Mouse (Mus musculus): ENCODE data around the gene Ube4a. TPM values are rescaled to one million over a fixed set of nuclear protein-coding genes. Genes with fewer than 3 reads are reported as not detected.

Ube4a gene
- total and polyA plus RNA-seq, 3 experiments, result 2.6 to 80.2 (median 59.6) TPM

GRCm38 (mm10) chr9:44880309-44881081 is 84.9 kb downstream of the Ube4a start:
- peak; percentile 15 for DNase-seq (ENCODE audit: low spot score)

GRCm38 (mm10) chr9:44879694-44880271 is 85.6 kb downstream of the Ube4a start:
- Histone ChIP-seq H3K9me3 (replicated peaks) (no peaks in the 10 kb centered on the region), H3K4me3 (ENCODE audit: low read depth, low read length) (peak overlapping the region; percentile 90), H3K4me1 (ENCODE audit: insufficient read depth, low read depth, low read length) (peaks cover 45% of the 10 kb centered on the region), H3K27me3 (ENCODE audit: insufficient read depth, low read length) (peaks cover 16% of the 10 kb centered on the region), H3K36me3 (replicated peaks) (peaks cover 42% of the 10 kb centered on the region)
- peak; percentile 33 for DNase-seq (ENCODE audit: low spot score)
- no peak for ATAC-seq (ENCODE audit: extremely low read depth, insufficient number of reproducible peaks, low FRiP score, poor library complexity, severe bottlenecking)
- TF ChIP-seq GATA2 (IDR thresholded peaks at IDR 0.05; ENCODE audit: borderline replicate concordance, low read depth, low read length) (no peak), CTCF (IDR thresholded peaks at IDR 0.05; ENCODE audit: low read depth, low read length) (no peak), TAL1 (conservative IDR thresholded peaks at IDR 0.05; ENCODE audit: low read depth, low read length) (no peak), POLR2AphosphoS5 (IDR thresholded peaks at IDR 0.05; ENCODE audit: insufficient replicate concordance, low read depth, low read length) (no peak), GATA1 (IDR thresholded peaks at IDR 0.05; ENCODE audit: borderline replicate concordance, low read length) (no peak)

More at GRCm38 (mm10) chr9:44880309-44881081, 84.9 kb downstream of the Ube4a start:
- no peak for ATAC-seq (ENCODE audit: extremely low read depth, insufficient number of reproducible peaks, low FRiP score, poor library complexity, severe bottlenecking)
- peaks cover 44% of the 10 kb centered on the region for H3K4me1 ChIP-seq (ENCODE audit: insufficient read depth, low read depth, low read length)
- TF ChIP-seq GATA2 (IDR thresholded peaks at IDR 0.05; ENCODE audit: borderline replicate concordance, low read depth, low read length) (no peak), CTCF (IDR thresholded peaks at IDR 0.05; ENCODE audit: low read depth, low read length) (no peak), TAL1 (conservative IDR thresholded peaks at IDR 0.05; ENCODE audit: low read depth, low read length) (no peak), POLR2AphosphoS5 (IDR thresholded peaks at IDR 0.05; ENCODE audit: insufficient replicate concordance, low read depth, low read length) (no peak), GATA1 (IDR thresholded peaks at IDR 0.05; ENCODE audit: borderline replicate concordance, low read length) (no peak)
- H3K9me3 ChIP-seq (replicated peaks), result no peaks in the 10 kb centered on the region
- peak overlapping the region; percentile 90 for H3K4me3 ChIP-seq (ENCODE audit: low read depth, low read length)
- peaks cover 16% of the 10 kb centered on the region for H3K27me3 ChIP-seq (ENCODE audit: insufficient read depth, low read length)
- H3K36me3 ChIP-seq (replicated peaks), result peaks cover 37% of the 10 kb centered on the region

- DNase-seq (ENCODE audit: low spot score) (peak; percentile 9), ATAC-seq (ENCODE audit: extremely low read depth, insufficient number of reproducible peaks, low FRiP score, poor library complexity, severe bottlenecking) (no peak)
- H3K4me3 ChIP-seq (ENCODE audit: low read depth, low read length), result peak overlapping the region; percentile 90; the same call in 1 of the 2 replicates
- peaks cover 11% of the 10 kb centered on the region for H3K27me3 ChIP-seq (ENCODE audit: insufficient read depth, low read length)
- peaks cover 48% of the 10 kb centered on the region for H3K36me3 ChIP-seq (replicated peaks)
- H3K4me1 ChIP-seq (ENCODE audit: insufficient read depth, low read depth, low read length), result peaks cover 49% of the 10 kb centered on the region
- H3K9me3 ChIP-seq (replicated peaks), result no peaks in the 10 kb centered on the region
- no peak for TF ChIP-seq TAL1 (conservative IDR thresholded peaks at IDR 0.05; ENCODE audit: low read depth, low read length)
- TF ChIP-seq POLR2AphosphoS5 (IDR thresholded peaks at IDR 0.05; ENCODE audit: insufficient replicate concordance, low read depth, low read length), result no peak
- TF ChIP-seq CTCF (IDR thresholded peaks at IDR 0.05; ENCODE audit: low read depth, low read length), result no peak
- TF ChIP-seq GATA2 (IDR thresholded peaks at IDR 0.05; ENCODE audit: borderline replicate concordance, low read depth, low read length), result no peak
- no peak for TF ChIP-seq GATA1 (IDR thresholded peaks at IDR 0.05; ENCODE audit: borderline replicate concordance, low read length)
Measured at GRCm38 (mm10) chr9:44878776-44879500, 86.5 kb downstream of the Ube4a start.

GRCm38 (mm10) chr9:44877686-44878085 is 87.7 kb downstream of the Ube4a start:
- ATAC-seq (ENCODE audit: extremely low read depth, insufficient number of reproducible peaks, low FRiP score, poor library complexity, severe bottlenecking), result no peak
- H3K27me3 ChIP-seq (ENCODE audit: insufficient read depth, low read length), result peaks cover 3% of the 10 kb centered on the region
- H3K4me3 ChIP-seq (ENCODE audit: low read depth, low read length), result no peak overlapping the region
- H3K36me3 ChIP-seq (replicated peaks), result peaks cover 56% of the 10 kb centered on the region
- H3K9me3 ChIP-seq (replicated peaks), result no peaks in the 10 kb centered on the region
- TF ChIP-seq CTCF (IDR thresholded peaks at IDR 0.05; ENCODE audit: low read depth, low read length) (no peak), POLR2AphosphoS5 (IDR thresholded peaks at IDR 0.05; ENCODE audit: insufficient replicate concordance, low read depth, low read length) (no peak), TAL1 (conservative IDR thresholded peaks at IDR 0.05; ENCODE audit: low read depth, low read length) (no peak), GATA2 (IDR thresholded peaks at IDR 0.05; ENCODE audit: borderline replicate concordance, low read depth, low read length) (no peak), GATA1 (IDR thresholded peaks at IDR 0.05; ENCODE audit: borderline replicate concordance, low read length) (no peak)
- DNase-seq (ENCODE audit: low spot score), result no peak
- peaks cover 42% of the 10 kb centered on the region for H3K4me1 ChIP-seq (ENCODE audit: insufficient read depth, low read depth, low read length)

GRCm38 (mm10) chr9:44875476-44875875 is 89.9 kb downstream of the Ube4a start:
- TF ChIP-seq TAL1 (conservative IDR thresholded peaks at IDR 0.05; ENCODE audit: low read depth, low read length) (no peak), GATA2 (IDR thresholded peaks at IDR 0.05; ENCODE audit: borderline replicate concordance, low read depth, low read length) (no peak), POLR2AphosphoS5 (IDR thresholded peaks at IDR 0.05; ENCODE audit: insufficient replicate concordance, low read depth, low read length) (no peak), CTCF (IDR thresholded peaks at IDR 0.05; ENCODE audit: low read depth, low read length) (no peak), GATA1 (IDR thresholded peaks at IDR 0.05; ENCODE audit: borderline replicate concordance, low read length) (no peak)
- Histone ChIP-seq H3K36me3 (replicated peaks) (peaks cover 75% of the 10 kb centered on the region), H3K9me3 (replicated peaks) (no peaks in the 10 kb centered on the region), H3K4me3 (ENCODE audit: low read depth, low read length) (no peak overlapping the region), H3K4me1 (ENCODE audit: insufficient read depth, low read depth, low read length) (peaks cover 31% of the 10 kb centered on the region), H3K27me3 (ENCODE audit: insufficient read depth, low read length) (no peaks in the 10 kb centered on the region)
- DNase-seq (ENCODE audit: low spot score), result no peak
- no peak for ATAC-seq (ENCODE audit: extremely low read depth, insufficient number of reproducible peaks, low FRiP score, poor library complexity, severe bottlenecking)

Measured in G1E (cell line).